Mouse (Mus musculus): ENCODE results near the gene Zcchc13.
"Not testable (repeated sequence)": the region's sequence is repeated elsewhere in the genome, so short reads cannot be mapped to it uniquely, and the experiment has no call there.

Zcchc13 gene

GRCm38 (mm10) chrX:103644301-103644700 is 13.9 kb downstream of the Zcchc13 start:
- DNase-seq (ENCODE audit: low spot score): no peak

DNA sequence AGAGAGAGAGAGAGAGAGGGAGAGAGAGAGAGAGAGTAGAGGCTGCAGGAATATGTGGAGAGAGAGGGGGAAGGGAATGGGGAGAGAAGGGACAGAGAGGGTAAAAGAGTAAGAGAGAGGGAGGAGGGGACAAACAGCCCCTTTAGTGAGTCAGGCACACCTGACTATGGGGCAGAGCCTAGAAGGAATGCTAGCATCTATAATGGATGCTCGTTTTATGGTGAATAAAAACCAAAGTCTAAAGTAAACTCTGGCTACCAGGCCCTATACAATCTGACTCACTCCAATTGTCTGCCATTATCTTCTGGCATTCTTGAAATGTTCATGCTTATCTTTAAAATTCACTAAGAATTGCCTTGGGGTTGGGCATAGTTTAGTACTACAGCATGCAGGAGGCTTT is 21.7 kb downstream of the Zcchc13 start:
- no peak for DNase-seq (ENCODE audit: low spot score)

DNA sequence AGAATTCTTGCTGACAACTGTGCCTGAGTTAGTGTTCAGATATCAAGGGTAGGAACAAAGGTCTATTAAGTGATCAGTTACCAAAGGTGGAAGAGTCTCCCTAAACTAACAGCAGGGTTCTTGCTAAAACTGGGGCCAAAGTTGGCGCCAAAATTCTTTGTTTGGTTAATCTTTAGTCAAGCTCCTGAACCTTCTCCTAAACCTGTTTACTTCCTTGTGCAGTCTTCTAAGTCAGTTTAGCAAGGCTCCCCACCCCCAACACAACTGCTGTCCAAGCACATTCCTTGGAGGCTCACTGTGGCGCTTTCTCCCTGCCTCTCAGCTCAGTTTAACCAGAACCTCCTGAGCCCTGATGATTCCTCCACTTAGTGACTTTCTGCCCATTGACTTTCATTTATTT is 22.6 kb downstream of the Zcchc13 start:
- DNase-seq (ENCODE audit: low spot score): no peak

GRCm38 (mm10) chrX:103658985-103659384 is 28.6 kb downstream of the Zcchc13 start:
- DNase-seq (ENCODE audit: low spot score): no peak

DNA sequence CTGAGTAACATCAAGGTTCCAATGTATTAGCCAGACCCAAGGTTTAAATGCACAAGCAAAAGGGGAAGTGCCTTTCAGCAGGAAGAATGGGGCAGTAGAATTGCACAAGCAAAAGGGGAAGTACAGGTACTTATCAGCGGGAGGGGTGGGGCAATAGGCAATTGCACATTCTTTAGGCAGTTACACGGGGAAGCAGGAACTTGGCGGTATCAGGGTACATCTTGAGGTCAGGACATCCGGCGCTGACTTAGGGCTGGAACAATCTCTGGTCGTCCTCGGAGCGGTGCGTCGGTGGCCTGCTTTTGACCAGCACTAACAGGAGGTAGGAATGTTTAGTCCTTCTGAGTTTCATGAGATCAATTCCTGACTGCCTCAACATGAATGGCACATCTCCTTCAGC is 34.1 kb downstream of the Zcchc13 start:
- DNase-seq (ENCODE audit: low spot score): not testable (repeated sequence)

DNA sequence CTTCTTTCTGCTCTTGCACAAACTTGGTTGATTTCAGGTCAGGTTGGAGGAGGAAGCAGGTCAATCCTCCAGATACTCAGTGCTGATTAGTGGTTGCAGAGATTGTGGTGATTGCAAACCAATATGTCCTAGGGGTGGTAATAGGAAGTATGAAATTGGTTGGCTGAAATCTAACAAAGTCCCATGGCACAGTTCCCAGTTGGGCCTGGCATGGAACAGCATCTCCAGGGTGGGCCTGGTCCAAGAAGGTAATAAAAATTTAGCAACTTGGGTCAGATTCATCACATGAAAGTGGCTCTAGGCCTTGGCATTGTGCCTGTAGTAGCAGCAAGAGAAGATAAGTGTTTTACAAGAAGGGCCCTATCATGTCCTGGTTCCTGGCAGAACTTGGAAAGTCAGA is 39.9 kb downstream of the Zcchc13 start:
- DNase-seq (ENCODE audit: low spot score): no peak

- DNase-seq (ENCODE audit: low spot score): no peak
These were observed 43.4 kb downstream of the Zcchc13 start for GRCm38 (mm10) chrX:103673761-103674160.

GRCm38 (mm10) chrX:103674674-103675073 is 44.3 kb downstream of the Zcchc13 start:
- DNase-seq (ENCODE audit: low spot score): peak; percentile 27

All from lung, postnatal 25 days (tissue).